20 mouse cellular contexts compared by ENCODE assay signal in the genomic region with DNA sequence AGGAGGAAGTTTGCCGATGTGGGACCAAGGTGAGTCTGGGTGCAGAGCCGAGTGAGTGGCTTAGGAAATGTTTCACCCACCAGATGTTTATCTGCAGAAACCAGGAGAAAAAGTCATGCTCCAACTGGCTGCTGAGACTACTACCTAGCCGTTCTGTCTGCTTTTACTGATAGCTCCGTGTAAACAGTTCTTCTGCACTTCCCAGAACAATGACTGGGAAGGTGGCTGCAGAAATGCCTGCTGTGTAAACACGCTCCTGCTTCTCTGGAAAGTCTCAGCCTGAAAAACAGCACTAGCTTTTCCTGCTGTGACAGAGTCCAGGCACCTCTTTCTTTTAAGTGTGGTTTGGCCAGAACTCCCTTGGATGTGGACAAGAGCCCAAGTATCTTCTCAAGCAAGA. TPM values are rescaled to one million over a fixed set of nuclear protein-coding genes. Genes with fewer than 3 reads are reported as not detected.
A peak's percentile ranks its signal among the peaks of the same experiment; 100 is the strongest.
DNase-seq lines count a peak whose midpoint lies in the region; ATAC-seq and TF ChIP-seq lines count a peak whose summit lies in the region.
"Had no signal": no experiment of that assay in that cellular context is flagged by ENCODE, and none has a peak within 500 bp of the region (broad histone marks: within the 10 kb centered on the region; RNA-seq: fewer than 3 reads in every experiment).

No protein-coding gene starts in this region.

- H3K9me3 ChIP-seq in heart, embryonic 16.5 days (replicated peaks; ENCODE audit: control insufficient read depth, low read length): no peaks in the 10 kb centered on the region
- H3K9me3 ChIP-seq in intestine, embryonic 16.5 days (ENCODE audit: control insufficient read depth, low read length): no peaks in the 10 kb centered on the region
- H3K9me3 ChIP-seq in stomach, postnatal 0 days (ENCODE audit: control insufficient read depth, low read length): no peaks in the 10 kb centered on the region
- H3K9me3 ChIP-seq: limb, embryonic 15.5 days; liver, embryonic 15.5 days; midbrain, embryonic 13.5 days had no signal

- H3K27ac ChIP-seq in heart, embryonic 16.5 days (ENCODE audit: low read length): peak overlapping the region; percentile 35
- H3K27ac ChIP-seq in intestine, embryonic 16.5 days (ENCODE audit: low read length): peak overlapping the region; percentile 63
- peak overlapping the region; percentile 59 for H3K27ac ChIP-seq in stomach, postnatal 0 days (replicated peaks)
- H3K27ac ChIP-seq: layer of hippocampus, adult 2 months; limb, embryonic 15.5 days; liver, embryonic 15.5 days; midbrain, embryonic 13.5 days had no signal

- intact Hi-C loops in heart, postnatal 14 days (cut with DNase I): no loop called here

- ATAC-seq in heart, embryonic 16.5 days (replicated peaks; ENCODE audit: extremely low read depth, insufficient read depth, low FRiP score): peak; percentile 55; the same call in 1 of the 2 replicates
- ATAC-seq in intestine, embryonic 16.5 days: peak; percentile 76
- ATAC-seq in stomach, postnatal 0 days (ENCODE audit: low FRiP score, low TSS enrichment): peak; percentile 87
- no peak for ATAC-seq in megakaryocyte, adult 5-6 weeks (ENCODE audit: poor library complexity, severe bottlenecking)
- ATAC-seq: forebrain, postnatal 0 days; midbrain, embryonic 13.5 days had no signal

- no peak overlapping the region for H3K4me2 ChIP-seq in heart, embryonic 16.5 days (ENCODE audit: low read depth, low read length)
- no peak overlapping the region for H3K4me2 ChIP-seq in intestine, embryonic 16.5 days (ENCODE audit: low read depth, low read length)
- no peak overlapping the region for H3K4me2 ChIP-seq in stomach, postnatal 0 days (replicated peaks; ENCODE audit: low read depth)
- H3K4me2 ChIP-seq: limb, embryonic 15.5 days; liver, embryonic 15.5 days; midbrain, embryonic 13.5 days had no signal

- no peaks in the 10 kb centered on the region for H3K27me3 ChIP-seq in heart, embryonic 16.5 days (ENCODE audit: control insufficient read depth, insufficient read depth, low read length)
- no peaks in the 10 kb centered on the region for H3K27me3 ChIP-seq in intestine, embryonic 16.5 days (replicated peaks; ENCODE audit: control insufficient read depth, insufficient read depth, low read length)
- no peaks in the 10 kb centered on the region for H3K27me3 ChIP-seq in stomach, postnatal 0 days (ENCODE audit: control insufficient read depth, insufficient read depth, low read length)
- H3K27me3 ChIP-seq: limb, embryonic 15.5 days; liver, embryonic 15.5 days; midbrain, embryonic 13.5 days had no signal

- 29% methylated on average over 5 of the region's 5 CpGs for WGBS in heart, embryonic 16.5 days
- WGBS in intestine, embryonic 16.5 days: 20% methylated on average over 5 of the region's 5 CpGs
- WGBS in stomach, postnatal 0 days: 28% methylated on average over 5 of the region's 5 CpGs

- H3K4me1 ChIP-seq in heart, embryonic 16.5 days (ENCODE audit: control insufficient read depth, insufficient read depth, low read length): peaks cover 28% of the 10 kb centered on the region
- peaks cover 17% of the 10 kb centered on the region for H3K4me1 ChIP-seq in intestine, embryonic 16.5 days (ENCODE audit: control insufficient read depth, insufficient read depth, low read length)
- H3K4me1 ChIP-seq in stomach, postnatal 0 days (replicated peaks; ENCODE audit: control insufficient read depth, insufficient read depth): no peaks in the 10 kb centered on the region; the same call in 1 of the 2 replicates
- H3K4me1 ChIP-seq: limb, embryonic 15.5 days; liver, embryonic 15.5 days; midbrain, embryonic 13.5 days had no signal

- no peak overlapping the region for H3K9ac ChIP-seq in heart, embryonic 16.5 days (ENCODE audit: low read length)
- no peak overlapping the region for H3K9ac ChIP-seq in intestine, embryonic 16.5 days (ENCODE audit: low read depth, low read length)
- no peak overlapping the region for H3K9ac ChIP-seq in stomach, postnatal 0 days (ENCODE audit: low read length)
- H3K9ac ChIP-seq: forebrain, postnatal 0 days; limb, embryonic 15.5 days; liver, embryonic 15.5 days; midbrain, embryonic 13.5 days had no signal

- peaks cover 3% of the 10 kb centered on the region; the same call in 1 of the 2 replicates for H3K36me3 ChIP-seq in heart, embryonic 16.5 days (ENCODE audit: control insufficient read depth, insufficient read depth)
- no peaks in the 10 kb centered on the region for H3K36me3 ChIP-seq in intestine, embryonic 16.5 days (ENCODE audit: control insufficient read depth, insufficient read depth, low read length)
- no peaks in the 10 kb centered on the region for H3K36me3 ChIP-seq in stomach, postnatal 0 days (ENCODE audit: control insufficient read depth, insufficient read depth, low read length)
- H3K36me3 ChIP-seq: limb, embryonic 15.5 days; liver, embryonic 15.5 days; midbrain, embryonic 13.5 days had no signal

- TF ChIP-seq EP300 in stomach, postnatal 0 days (optimal IDR thresholded peaks at IDR 0.05): no peak

- no peak for TF ChIP-seq CTCF in stomach, postnatal 0 days (IDR thresholded peaks at IDR 0.05; ENCODE audit: low read depth)

- peak; percentile 90 for DNase-seq in heart, adult 11 months
- no peak for DNase-seq in heart, postnatal 14 days
- DNase-seq in heart, postnatal 4 days: no peak
- peak; percentile 53 for DNase-seq in stomach, postnatal 0 days (ENCODE audit: low spot score)
- DNase-seq in neural tube, embryonic 10.5 days (ENCODE audit: extremely low spot score, low spot score): no peak
- DNase-seq: adrenal gland, postnatal 14 days; cerebellum, adult 11 months; cerebellum, postnatal 14 days; embryo, embryonic 11 days; forebrain, postnatal 0 days; gastrocnemius, postnatal 36 days; thymus, postnatal 14 days had no signal

- no peak overlapping the region for H3K4me3 ChIP-seq in heart, embryonic 16.5 days (ENCODE audit: low read length)
- H3K4me3 ChIP-seq in intestine, embryonic 16.5 days (ENCODE audit: low read length): no peak overlapping the region
- no peak overlapping the region for H3K4me3 ChIP-seq in stomach, postnatal 0 days (ENCODE audit: low read depth, low read length)
- H3K4me3 ChIP-seq: layer of hippocampus, adult 2 months; limb, embryonic 15.5 days; liver, embryonic 15.5 days; midbrain, embryonic 13.5 days had no signal

RNA-seq across cellular contexts. Expression of a gene that starts 6.5 kb away (rescaled TPM):
- total RNA-seq in heart, postnatal 14 days (2021): 1,000 to 10,000 TPM; 1,735 to 2,031 TPM
- polyA plus RNA-seq in heart, embryonic 16.5 days (2015; fragmentation: Nextera tagmentation; extraction: Ambion mirVana): 426 and 443 TPM in 2 replicates
- 1,000 to 10,000 TPM; 1,103 to 1,257 TPM for total RNA-seq in heart, postnatal 4 days (2021)
- 51.2 and 58.4 TPM in 2 replicates for polyA plus RNA-seq in intestine, embryonic 16.5 days (2015; fragmentation: Nextera tagmentation; extraction: Ambion mirVana)
- polyA plus RNA-seq in stomach, postnatal 0 days (2015; fragmentation: Nextera tagmentation; extraction: Ambion mirVana): 124 and 126 TPM in 2 replicates
- total RNA-seq in megakaryocyte, adult 5-6 weeks (2015): 0.64 TPM in 1 of 2 replicates, not detected in the other
- 1.0 and 1.4 TPM in 2 replicates for total RNA-seq in megakaryocyte, adult 5-6 weeks (2017)
- total RNA-seq: megakaryocyte progenitor cell, adult 5-6 weeks had no signal

Comparison
In these comparisons a context has a peak if more than half of its experiments do, and no peak if none do; other contexts are left out.
1. DNase-seq: peak in heart, adult 11 months (single experiment) and stomach, postnatal 0 days (single experiment); none in heart, postnatal 14 days (0 of 2), heart, postnatal 4 days (single experiment) and neural tube, embryonic 10.5 days (single experiment).
2. RNA of a gene that starts 6.5 kb away (total RNA-seq): 1,735 to 2,031 TPM in heart, postnatal 14 days and 1,103 to 1,257 TPM in heart, postnatal 4 days; 0.64 to 1.4 TPM in megakaryocyte, adult 5-6 weeks; every median in the first group is over 100 times any median in the second.
3. Peak in every context shown above with its lines, with median percentiles within 50 percentile points of each other: H3K27ac ChIP-seq.